Mouse (Mus musculus) CH12F3 (cell line): ENCODE measurements around the gene Qpct.

ENCODE experiments used
- in situ Hi-C: fragments of 300-500 bp; cut with MboI; formaldehyde crosslinking; loops from 2 replicates; pipeline ENCODE4 v1.14.3; 2020; ENCODE audit warnings: low sequenced_read_pairs

The Qpct gene

DNA sequence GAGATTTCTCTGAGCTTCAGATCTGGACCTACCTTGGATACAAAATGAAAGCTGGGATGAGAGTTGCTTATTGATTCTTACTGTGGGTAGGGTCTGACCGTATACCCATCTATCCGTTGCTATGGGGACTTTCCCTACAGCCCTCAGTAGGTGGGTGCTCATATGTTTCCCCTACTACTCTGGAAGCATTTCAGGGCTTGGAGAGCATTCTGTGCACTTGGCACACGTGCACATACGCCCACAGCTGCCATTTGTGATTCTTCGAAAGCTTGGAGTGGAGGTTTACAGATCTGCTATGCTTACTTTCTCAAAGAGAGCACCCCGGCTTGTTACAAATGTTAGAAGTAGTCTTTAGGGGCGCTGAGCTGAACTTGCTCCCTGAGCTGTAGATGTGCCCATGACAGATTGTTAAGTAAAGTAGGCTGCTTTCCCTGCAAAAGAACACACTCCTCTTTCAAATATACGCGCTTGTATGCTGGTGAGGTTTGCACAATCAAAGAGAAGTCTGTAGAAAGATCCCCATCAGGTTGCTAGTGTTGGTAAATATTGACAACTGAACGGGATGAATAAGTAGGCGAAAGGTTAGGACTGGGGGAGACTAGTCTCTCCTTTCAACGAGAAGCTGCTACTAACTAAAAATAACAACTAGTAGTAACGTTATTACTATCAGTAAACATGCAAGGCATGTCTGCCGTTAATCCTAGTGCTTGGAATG lies 18.2 kb downstream of the Qpct start:
- in situ Hi-C loops, result no loop called here

DNA sequence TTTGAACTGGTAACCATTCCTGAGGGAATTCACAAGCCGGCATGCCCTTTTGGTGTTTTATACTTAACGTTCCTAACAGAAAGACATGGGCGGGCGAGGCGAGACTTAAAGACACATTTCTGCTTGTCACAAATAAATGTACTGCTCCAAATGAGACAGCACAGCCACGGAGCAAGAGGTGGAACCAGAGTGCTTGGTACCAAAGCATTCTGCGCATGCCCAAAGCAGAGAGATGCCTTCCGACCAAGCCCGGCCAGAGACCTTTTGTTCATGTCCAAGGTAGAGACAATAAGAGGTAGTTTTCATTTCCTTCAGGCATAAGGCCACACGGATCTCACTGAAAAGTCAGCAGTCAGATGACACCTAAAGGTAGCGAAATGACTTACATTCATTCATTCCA lies 20.2 kb downstream of the Qpct start:
- in situ Hi-C loops, result no loop called here

DNA sequence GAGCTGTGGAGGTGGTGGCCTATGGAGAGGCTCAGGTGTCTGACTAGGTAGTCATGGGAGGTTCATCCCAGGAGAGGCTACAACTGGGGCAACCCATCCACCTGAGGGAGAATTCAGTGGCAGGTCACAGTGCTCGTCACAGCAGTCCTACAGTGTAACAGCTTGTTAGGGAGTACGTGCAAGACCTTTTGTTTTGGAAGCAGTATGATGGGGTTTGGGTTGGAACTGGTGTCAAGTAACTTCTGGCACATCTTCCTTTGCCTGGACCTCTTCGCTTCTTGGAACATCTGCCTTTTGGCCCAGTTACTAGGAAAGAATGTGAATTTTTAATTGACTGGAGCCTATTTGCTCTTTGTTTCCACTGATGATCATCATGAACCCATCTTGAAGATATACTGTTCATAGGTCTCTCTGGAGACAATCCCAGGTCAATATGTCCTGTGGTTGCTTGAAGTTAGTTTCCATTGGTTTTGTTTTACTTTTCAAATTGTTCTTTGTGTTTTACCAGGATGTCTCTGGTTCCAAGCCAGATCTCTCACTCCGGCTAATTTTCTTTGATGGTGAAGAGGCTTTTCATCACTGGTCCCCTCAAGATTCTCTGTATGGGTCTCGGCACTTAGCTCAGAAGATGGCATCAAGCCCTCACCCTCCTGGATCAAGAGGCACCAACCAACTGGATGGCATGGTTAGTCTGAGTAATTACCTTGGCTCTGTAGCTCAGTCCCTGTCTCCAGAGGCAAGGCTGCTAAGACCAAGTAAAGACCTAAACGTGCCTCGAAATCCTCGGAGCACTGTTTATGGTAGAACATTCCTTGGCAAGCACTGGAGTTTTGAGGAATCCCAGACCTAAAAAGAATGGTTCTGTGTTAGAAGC lies 25.5 kb downstream of the Qpct start:
- in situ Hi-C loops, result no loop called here

DNA sequence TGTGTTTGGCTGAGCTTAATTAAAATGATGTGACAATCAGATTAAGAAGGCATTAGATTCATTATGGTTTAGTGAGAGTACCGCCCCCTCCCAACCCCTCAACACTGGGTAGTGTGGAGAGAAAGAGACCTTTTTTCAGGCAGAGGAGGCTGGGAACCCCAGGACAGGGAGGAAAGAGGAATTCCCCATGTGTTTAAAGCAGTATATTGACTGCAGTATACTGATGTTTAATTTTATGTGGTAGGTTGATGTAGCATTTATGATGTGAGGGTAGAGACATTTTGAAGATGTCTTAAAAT lies 26.1 kb downstream of the Qpct start:
- in situ Hi-C loops, result no loop called here

DNA sequence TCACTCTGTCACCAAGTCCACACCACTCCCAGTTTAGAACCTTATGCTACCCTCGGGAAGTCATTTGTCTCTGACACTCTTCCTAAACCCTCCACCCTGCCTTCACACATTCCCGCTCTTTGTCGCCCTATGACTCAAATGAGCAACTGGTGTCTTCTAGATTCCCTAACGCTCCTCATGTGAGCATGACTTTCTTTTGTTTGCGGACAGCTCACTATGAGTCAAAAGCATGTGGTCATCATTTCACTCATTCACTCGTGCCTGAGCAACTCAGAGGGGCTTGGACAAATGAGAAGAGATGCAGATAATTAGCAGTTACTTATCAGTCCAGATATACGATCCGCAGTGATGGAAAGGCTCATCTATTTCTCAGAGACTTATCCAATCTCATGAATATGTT lies 26.5 kb downstream of the Qpct start:
- in situ Hi-C loops, result no loop called here

DNA sequence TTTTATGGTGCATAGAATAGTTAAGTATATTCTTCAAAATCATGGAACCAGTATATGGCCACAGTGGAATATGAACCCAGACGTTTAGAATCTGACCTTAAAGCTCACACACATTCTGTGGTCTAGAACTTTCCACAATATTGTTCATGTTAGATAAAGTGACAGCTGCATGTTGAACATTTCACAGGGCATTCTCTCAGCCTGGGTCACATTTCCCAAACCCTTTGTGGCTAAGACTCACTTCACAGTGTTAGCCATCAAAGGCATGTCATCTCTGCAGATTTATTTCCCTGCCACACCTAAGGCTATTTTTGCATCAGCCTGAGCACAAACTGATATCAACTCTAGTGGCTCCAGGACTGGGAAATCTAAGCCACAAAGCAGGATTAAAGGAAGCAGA lies 40.0 kb downstream of the Qpct start:
- in situ Hi-C loops, result no loop called here

DNA sequence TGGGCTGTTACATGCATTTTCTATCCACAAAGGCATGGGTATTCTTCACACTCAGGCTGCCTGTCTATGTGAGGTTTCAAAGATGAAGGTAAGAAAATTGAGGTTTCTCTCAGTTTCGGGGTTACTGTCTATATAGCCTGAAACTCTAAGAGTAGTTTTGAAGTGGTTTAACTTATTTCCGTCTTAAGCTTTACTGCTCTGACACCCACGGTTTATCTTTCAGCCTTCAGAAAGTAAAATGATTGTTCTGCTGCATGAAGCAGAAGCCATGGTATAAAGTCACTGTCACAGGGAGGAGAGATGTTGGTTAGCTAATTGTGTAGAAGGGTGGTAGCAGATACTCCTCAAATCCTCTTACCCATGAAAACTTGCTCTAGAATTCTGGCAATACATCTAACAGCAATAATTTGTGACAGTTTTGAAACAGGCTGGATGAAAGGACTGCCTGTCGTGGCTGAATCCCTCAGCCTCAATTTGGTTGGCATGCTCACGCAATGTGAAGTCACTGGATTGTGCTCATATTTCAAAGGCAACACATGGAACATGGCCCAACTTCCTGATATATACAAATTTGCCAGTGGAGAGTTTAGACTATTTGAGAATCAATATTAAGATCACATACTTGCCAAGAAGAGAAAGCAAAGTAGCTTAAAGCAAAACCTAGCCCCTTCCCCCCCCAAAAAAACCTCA lies 41.7 kb downstream of the Qpct start:
- in situ Hi-C loops, result no loop called here

DNA sequence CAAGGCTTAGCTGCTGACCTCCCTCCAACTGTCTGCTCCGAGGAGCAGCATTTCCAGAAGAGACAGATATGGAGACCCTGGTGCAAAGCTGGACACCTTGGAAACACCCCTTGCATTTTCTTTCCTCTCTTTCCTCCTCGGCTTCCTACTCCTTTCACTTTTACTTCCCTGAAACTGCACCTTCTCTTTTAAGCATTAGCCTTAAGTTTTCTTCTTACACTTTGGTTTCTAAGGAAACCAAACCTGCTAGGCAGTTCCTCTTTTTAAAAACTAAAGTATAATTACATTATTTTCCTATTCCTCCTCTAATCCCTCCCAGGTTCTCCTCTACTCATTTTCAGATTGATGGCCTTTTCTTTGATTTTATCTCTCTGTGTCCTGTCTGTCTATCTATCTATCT lies 43.9 kb downstream of the Qpct start:
- in situ Hi-C loops, result no loop called here

DNA sequence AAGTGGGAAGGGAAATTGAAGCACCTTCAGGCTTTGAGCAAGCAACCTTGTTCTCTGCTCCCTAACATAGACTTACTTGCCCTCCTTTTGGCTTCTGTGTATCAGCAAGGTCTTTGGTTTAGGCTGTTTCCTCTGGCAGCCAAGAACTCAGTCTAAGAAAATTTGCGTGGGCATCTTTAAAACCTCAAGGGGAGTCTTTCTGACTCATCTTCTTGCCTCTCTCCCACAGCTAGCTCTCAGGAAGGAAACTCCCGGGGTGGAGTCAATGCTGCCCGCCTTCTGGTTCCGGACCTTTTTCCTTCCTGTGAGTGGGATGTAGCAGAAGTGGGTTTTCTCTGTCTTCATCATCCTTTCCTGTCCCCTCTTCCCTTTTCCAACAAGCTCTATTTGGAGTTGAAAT lies 48.2 kb downstream of the Qpct start:
- in situ Hi-C loops, result loop anchor here (25.0 kb wide), 1 partner anchor 737 kb away; no protein-coding TSS in a partner anchor

DNA sequence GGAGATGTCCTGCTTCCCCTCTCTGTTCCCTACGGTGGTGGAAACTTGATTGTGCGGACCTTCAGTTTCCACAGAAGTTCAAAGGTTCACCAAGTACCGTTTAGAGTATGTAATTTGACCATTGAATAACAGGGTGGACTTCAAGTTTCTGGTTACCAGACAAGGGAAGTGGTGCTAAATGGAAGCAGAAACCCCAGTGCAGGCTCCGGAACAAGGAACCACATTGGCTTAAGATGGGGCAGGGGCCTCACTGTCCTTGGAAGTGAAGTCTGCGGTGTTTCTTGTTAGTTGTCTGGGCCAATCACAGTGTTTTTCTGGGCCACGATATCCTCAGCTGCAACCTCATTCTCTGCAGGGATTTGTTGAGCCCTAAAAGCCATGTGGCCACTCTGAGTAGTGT lies 56.5 kb downstream of the Qpct start:
- in situ Hi-C loops, result loop anchor here (25.0 kb wide), 1 partner anchor 729 kb away; no protein-coding TSS in a partner anchor

DNA sequence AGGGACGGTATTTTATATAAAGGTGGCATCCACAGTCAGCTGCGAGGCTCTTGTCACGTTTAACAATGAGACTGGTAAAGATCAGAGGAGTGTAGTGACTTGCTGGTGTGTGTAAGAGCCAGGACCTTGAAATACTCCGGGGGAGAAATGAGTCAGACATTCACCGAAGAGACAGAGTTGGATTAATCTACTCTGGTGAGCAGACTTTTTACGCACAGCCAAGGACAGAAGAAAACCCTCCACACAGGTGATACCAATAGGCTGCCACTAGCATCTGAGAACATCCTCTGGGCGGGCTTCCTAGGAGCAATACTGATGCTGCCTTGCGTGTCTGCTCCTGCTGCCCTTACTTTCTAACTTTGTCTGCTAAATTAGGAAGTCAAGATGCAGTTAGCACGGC lies 57.9 kb downstream of the Qpct start:
- in situ Hi-C loops, result loop anchor here (25.0 kb wide), 1 partner anchor 728 kb away; no protein-coding TSS in a partner anchor

DNA sequence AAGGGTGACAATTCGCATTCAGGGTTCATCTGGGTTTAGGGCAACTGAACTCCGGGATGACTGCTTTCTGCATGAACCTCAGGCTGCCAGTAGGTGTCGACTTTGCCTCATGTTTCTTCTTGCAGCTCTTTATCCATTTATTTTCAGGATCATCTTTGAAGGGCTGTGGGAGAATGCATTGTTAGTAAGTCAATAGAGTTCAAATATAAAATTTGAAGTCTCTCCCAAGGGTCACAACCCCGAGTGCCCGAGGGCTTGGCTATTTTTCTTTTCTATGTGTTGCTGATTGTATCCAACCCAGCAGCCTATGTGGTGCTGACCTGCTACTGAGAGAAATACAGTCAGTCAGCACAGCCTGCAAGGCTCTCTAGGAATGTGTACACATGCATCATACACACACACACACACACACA lies 59.2 kb downstream of the Qpct start:
- in situ Hi-C loops, result loop anchor here (10.0 to 25.0 kb wide), 2 partner anchors 454 to 726 kb away; no protein-coding TSS in a partner anchor

DNA sequence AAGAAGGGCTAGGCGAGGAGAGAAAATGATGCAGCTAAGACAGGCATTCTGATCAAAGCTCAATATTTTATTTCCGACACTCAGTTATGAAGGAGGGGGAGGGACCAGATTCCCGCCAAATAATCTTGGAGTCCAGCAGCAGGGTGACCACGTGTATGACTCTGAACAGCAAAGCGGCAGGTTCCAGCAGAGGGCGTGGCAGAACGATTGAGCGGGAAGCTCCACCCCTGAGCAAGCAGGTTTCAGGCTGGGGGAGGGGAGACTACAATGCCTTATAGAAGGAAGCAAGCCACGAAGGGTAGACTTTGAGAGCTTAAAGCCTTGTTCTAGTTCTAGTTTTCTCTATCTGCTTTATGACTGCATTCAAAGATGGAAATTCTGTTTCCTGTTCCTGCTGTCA lies 63.5 kb downstream of the Qpct start:
- in situ Hi-C loops, result loop anchor here (10.0 to 25.0 kb wide), 2 partner anchors 450 to 722 kb away; no protein-coding TSS in a partner anchor

DNA sequence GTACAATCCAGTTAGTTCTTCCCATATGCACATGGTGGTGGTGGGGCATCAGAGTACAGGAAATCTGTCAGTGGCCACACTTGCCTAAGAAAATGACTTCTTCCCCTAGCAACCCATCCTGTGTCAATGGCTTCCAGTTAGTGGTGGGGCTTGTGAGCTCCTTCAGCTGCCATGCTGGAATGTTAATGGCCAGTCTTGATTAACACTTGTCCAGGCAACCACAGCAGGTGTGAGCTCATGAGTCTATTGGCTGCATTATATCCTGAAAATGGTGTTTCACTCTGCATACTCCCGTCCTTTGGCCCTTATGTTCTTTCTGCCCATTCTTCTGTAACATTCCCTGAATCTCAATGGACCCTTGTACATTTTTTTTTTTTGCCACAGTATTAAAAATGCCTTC lies 67.4 kb downstream of the Qpct start:
- in situ Hi-C loops, result loop anchor here (10.0 to 25.0 kb wide), 2 partner anchors 446 to 718 kb away; no protein-coding TSS in a partner anchor

DNA sequence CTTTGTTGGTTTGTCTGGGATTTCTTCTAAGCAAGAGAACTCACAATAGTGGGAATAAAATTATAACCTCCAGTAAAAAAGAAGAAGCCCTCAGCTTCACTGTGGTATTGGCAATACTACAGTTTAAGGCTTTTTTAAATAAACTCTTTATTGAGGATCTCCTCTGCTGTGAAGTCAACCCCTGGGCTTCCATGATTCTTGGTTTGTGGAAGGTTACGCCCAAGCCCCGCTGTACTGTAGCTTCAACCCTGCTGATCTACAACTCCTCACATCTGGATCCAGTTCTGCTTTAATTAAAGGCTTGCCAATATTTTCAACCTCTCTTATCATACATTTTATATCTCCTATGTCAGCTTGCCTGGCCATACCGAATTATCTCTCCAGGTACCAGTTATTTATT lies 68.6 kb downstream of the Qpct start:
- in situ Hi-C loops, result loop anchor here (25.0 kb wide), 1 partner anchor 717 kb away; no protein-coding TSS in a partner anchor

DNA sequence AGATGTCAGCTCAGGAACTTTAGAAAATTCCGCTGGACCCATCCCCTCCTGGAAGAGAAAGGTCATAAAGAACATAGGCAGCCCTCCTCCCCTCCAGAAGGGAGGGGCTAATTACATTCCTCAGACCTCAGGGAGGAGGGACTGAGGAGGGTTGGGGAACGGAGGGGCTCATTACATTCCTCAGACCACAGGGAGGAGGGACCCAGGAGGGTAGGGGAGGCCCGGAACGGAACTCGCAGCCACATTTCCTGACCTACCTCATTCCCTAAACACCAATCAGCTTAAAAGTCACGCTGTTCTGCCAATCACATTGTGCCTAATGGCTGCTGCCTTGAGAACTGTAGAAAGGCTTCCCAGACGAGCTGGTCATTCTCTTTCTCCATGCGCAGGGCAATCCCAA lies 82.0 kb downstream of the Qpct start:
- in situ Hi-C loops, result no loop called here

DNA sequence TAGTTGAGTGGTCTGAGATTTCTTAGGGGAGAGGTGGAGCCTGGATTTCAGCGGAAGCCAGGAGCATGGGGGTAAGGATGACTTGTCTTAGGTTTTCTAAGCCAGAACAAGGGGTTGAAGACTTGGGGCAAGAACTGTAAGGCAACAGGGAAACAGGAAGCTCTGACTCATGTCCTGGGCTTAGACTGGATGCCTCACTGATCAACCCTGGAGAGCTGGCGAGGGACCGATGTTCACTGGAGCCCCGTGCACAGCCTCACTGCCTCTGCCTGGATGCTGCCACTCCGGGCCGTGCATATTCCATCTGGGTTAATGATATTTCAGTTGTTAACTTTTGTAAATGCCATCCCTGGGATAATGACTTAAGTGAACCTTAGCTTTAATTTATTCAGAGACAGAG lies 84.1 kb downstream of the Qpct start:
- in situ Hi-C loops, result no loop called here

DNA sequence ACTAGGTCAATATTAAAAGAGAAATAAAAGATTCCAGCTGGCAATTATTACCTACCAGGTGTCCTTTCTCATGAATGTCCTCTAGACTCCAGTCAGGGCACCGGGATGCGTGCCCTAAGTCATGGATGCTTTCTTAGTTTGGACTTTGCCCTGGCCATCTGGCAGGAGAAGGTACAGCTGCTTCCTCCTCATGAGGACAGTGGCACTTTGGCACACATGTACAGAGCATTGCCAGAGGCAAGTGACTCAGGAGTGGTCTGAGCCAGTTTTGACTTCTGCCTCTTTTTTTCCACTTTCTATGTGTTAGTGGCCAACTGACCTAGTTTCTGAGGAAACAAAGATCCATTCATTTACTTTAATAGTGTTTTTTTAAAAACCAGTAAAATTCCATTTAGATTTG lies 84.7 kb downstream of the Qpct start:
- in situ Hi-C loops, result no loop called here
